Mouse (Mus musculus): ENCODE results near the gene Afp.

GRCm38 (mm10) chr5:90501752-90502151 is 11.2 kb downstream of the Afp start:
- TF ChIP-seq EP300 (IDR thresholded peaks at IDR 0.05) (no peak), CTCF (IDR thresholded peaks at IDR 0.05) (no peak)
